In genomic region chr12:39974977-39975583, GRCm38 (mm10) we compare ENCODE assay signal across 11 mouse cellular contexts.
DNase-seq lines count a peak whose midpoint lies in the region; ATAC-seq and TF ChIP-seq lines count a peak whose summit lies in the region.
"Had no signal": no experiment of that assay in that cellular context is flagged by ENCODE, and none has a peak within 500 bp of the region (broad histone marks: within the 10 kb centered on the region; RNA-seq: fewer than 3 reads in every experiment).

No protein-coding gene starts in this region.

- no peak overlapping the region for H3K9ac ChIP-seq in forebrain, embryonic 14.5 days (ENCODE audit: low read length)
- no peak overlapping the region for H3K9ac ChIP-seq in midbrain, embryonic 15.5 days
- H3K9ac ChIP-seq: heart, embryonic 15.5 days; lung, embryonic 14.5 days had no signal

- no peaks in the 10 kb centered on the region for H3K36me3 ChIP-seq in forebrain, embryonic 14.5 days (ENCODE audit: control insufficient read depth, insufficient read depth, low read length)
- no peaks in the 10 kb centered on the region for H3K36me3 ChIP-seq in midbrain, embryonic 15.5 days (replicated peaks)
- H3K36me3 ChIP-seq: heart, embryonic 15.5 days had no signal

- H3K9me3 ChIP-seq in forebrain, embryonic 14.5 days (replicated peaks; ENCODE audit: control insufficient read depth, low read length), result no peaks in the 10 kb centered on the region
- no peaks in the 10 kb centered on the region for H3K9me3 ChIP-seq in midbrain, embryonic 15.5 days
- H3K9me3 ChIP-seq: heart, embryonic 15.5 days had no signal

- no peak overlapping the region for H3K4me3 ChIP-seq in forebrain, embryonic 14.5 days (ENCODE audit: low read depth, low read length)
- H3K4me3 ChIP-seq in midbrain, embryonic 15.5 days, result no peak overlapping the region
- H3K4me3 ChIP-seq: heart, embryonic 15.5 days had no signal

- peak; percentile 55 for DNase-seq in brain, embryonic 14.5 days (ENCODE audit: low read depth)
- DNase-seq in forebrain, embryonic 14.5 days (ENCODE audit: low spot score), result peak; percentile 21
- DNase-seq in induced T-regulatory cell, adult 2 months (ENCODE audit: low read depth), result peak; percentile 35
- DNase-seq in adrenal gland, adult 8-10 months, result no peak
- no peak for DNase-seq in cerebellum, adult 11 months
- DNase-seq in left cerebral cortex, adult 9 months (ENCODE audit: low spot score in 2 of 2), result no peak
- no peak for DNase-seq in urinary bladder, postnatal 36 days (ENCODE audit: low spot score in 2 of 2)
- DNase-seq: kidney, postnatal 10 days; lung, embryonic 14.5 days had no signal

- H3K4me2 ChIP-seq in forebrain, embryonic 14.5 days (ENCODE audit: low read length), result no peak overlapping the region
- H3K4me2 ChIP-seq in midbrain, embryonic 15.5 days, result no peak overlapping the region
- H3K4me2 ChIP-seq: heart, embryonic 15.5 days; lung, embryonic 14.5 days had no signal

- no peaks in the 10 kb centered on the region for H3K27me3 ChIP-seq in forebrain, embryonic 14.5 days (replicated peaks; ENCODE audit: control insufficient read depth, insufficient read depth, low read length)
- no peaks in the 10 kb centered on the region for H3K27me3 ChIP-seq in midbrain, embryonic 15.5 days (replicated peaks)
- H3K27me3 ChIP-seq: heart, embryonic 15.5 days had no signal

- WGBS in forebrain, embryonic 14.5 days, result 19% methylated on average over 4 of the region's 4 CpGs
- WGBS in midbrain, embryonic 15.5 days, result 5% methylated on average over 4 of the region's 4 CpGs

- peaks cover 8% of the 10 kb centered on the region; the same call in 1 of the 2 replicates for H3K4me1 ChIP-seq in forebrain, embryonic 14.5 days (ENCODE audit: control insufficient read depth, insufficient read depth, low read length)
- H3K4me1 ChIP-seq in midbrain, embryonic 15.5 days, result peaks cover 29% of the 10 kb centered on the region
- H3K4me1 ChIP-seq: heart, embryonic 15.5 days had no signal

- H3K27ac ChIP-seq in forebrain, embryonic 14.5 days (ENCODE audit: low read depth, low read length), result peak overlapping the region; percentile 52; the same call in 1 of the 2 replicates
- peak overlapping the region; percentile 92 for H3K27ac ChIP-seq in midbrain, embryonic 15.5 days
- H3K27ac ChIP-seq: heart, embryonic 15.5 days had no signal

- no peak for TF ChIP-seq POLR2A in brain, embryonic 14.5 days (IDR thresholded peaks at IDR 0.05; ENCODE audit: borderline replicate concordance, extremely low read depth, insufficient read depth, insufficient read length, poor library complexity, severe bottlenecking)

- peak; percentile 51 for ATAC-seq in forebrain, embryonic 14.5 days
- peak; percentile 74 for ATAC-seq in midbrain, embryonic 15.5 days (replicated peaks)

- no peak for TF ChIP-seq CTCF in brain, embryonic 14.5 days (IDR thresholded peaks at IDR 0.05; ENCODE audit: borderline replicate concordance, extremely low read depth, insufficient read depth, insufficient read length)

Comparison
In these comparisons a context has a peak if more than half of its experiments do, and no peak if none do; other contexts are left out.
1. DNase-seq: peak in brain, embryonic 14.5 days (single experiment), forebrain, embryonic 14.5 days (single experiment) and induced T-regulatory cell, adult 2 months (single experiment); none in adrenal gland, adult 8-10 months (single experiment), cerebellum, adult 11 months (single experiment), left cerebral cortex, adult 9 months (0 of 2) and urinary bladder, postnatal 36 days (0 of 2).